Mouse (Mus musculus): ENCODE measurements at regions not wholly inside any gene's neighbourhood (a gene's known extent, or its start where the extent isn't known, plus 50 kb on each side); places are given as distances from the start of the nearest gene placed in this dataset.
A peak's percentile ranks its signal among the peaks of the same experiment; 100 is the strongest.

DNA sequence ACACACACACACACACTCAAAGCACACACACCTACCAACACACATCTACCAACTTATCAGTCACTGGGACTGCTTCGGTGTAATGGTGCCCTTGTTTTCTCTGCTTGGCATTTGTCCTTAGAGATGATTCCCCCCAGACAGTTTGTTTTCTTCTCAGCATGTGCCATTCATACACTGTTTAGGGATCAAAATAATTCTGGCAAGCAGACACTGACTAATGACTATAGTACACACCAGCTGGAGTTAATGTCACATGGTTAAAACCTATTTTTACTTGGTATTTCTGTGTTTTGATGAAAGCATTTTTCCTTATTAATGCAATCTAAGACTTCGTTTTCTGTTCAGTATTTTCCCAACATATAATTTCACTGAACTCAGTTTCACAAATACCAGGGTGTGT, 454.1 kb downstream of the Plod2 start:
- 81% methylated on average over 2 of the region's 2 CpGs for WGBS
- H3K4me3 ChIP-seq (ENCODE audit: low read depth, low read length), result no peak overlapping the region
- H3K36me3 ChIP-seq (ENCODE audit: control insufficient read depth, insufficient read depth, low read length), result no peaks in the 10 kb centered on the region
- H3K4me2 ChIP-seq (ENCODE audit: low read depth, low read length), result no peak overlapping the region
- H3K27me3 ChIP-seq (ENCODE audit: control insufficient read depth, insufficient read depth, low read length), result no peaks in the 10 kb centered on the region
- H3K9me3 ChIP-seq (ENCODE audit: control insufficient read depth, low read length), result no peaks in the 10 kb centered on the region
- no peak overlapping the region for H3K27ac ChIP-seq (ENCODE audit: low read depth, low read length)
- H3K4me1 ChIP-seq (ENCODE audit: control insufficient read depth, insufficient read depth, low read length), result no peaks in the 10 kb centered on the region
- H3K9ac ChIP-seq (replicated peaks; ENCODE audit: low read depth, low read length), result no peak overlapping the region
- no peak for ATAC-seq (ENCODE audit: low read depth)

- Histone ChIP-seq H3K9ac (replicated peaks; ENCODE audit: low read depth, low read length) (no peak overlapping the region), H3K27me3 (ENCODE audit: control insufficient read depth, insufficient read depth, low read length) (no peaks in the 10 kb centered on the region), H3K9me3 (ENCODE audit: control insufficient read depth, low read length) (no peaks in the 10 kb centered on the region), H3K36me3 (ENCODE audit: control insufficient read depth, insufficient read depth, low read length) (no peaks in the 10 kb centered on the region), H3K4me2 (ENCODE audit: low read depth, low read length) (no peak overlapping the region), H3K4me3 (ENCODE audit: low read depth, low read length) (no peak overlapping the region), H3K27ac (ENCODE audit: low read depth, low read length) (no peak overlapping the region), H3K4me1 (ENCODE audit: control insufficient read depth, insufficient read depth, low read length) (no peaks in the 10 kb centered on the region)
- WGBS, result 93% methylated on average over 3 of the region's 3 CpGs
- no peak for ATAC-seq (ENCODE audit: low read depth)
Measured at GRCm38 (mm10) chr9:93005182-93005953, 463.3 kb downstream of the Plod2 start.

GRCm38 (mm10) chr9:93008511-93009302, 466.7 kb downstream of the Plod2 start:
- no peak overlapping the region for H3K9ac ChIP-seq (replicated peaks; ENCODE audit: low read depth, low read length)
- 36% methylated on average over 4 of the region's 4 CpGs for WGBS
- H3K4me3 ChIP-seq (ENCODE audit: low read depth, low read length), result no peak overlapping the region
- no peaks in the 10 kb centered on the region for H3K4me1 ChIP-seq (ENCODE audit: control insufficient read depth, insufficient read depth, low read length)
- no peaks in the 10 kb centered on the region for H3K36me3 ChIP-seq (ENCODE audit: control insufficient read depth, insufficient read depth, low read length)
- H3K9me3 ChIP-seq (ENCODE audit: control insufficient read depth, low read length), result no peaks in the 10 kb centered on the region
- no peak overlapping the region for H3K27ac ChIP-seq (ENCODE audit: low read depth, low read length)
- H3K27me3 ChIP-seq (ENCODE audit: control insufficient read depth, insufficient read depth, low read length), result no peaks in the 10 kb centered on the region
- peak; percentile 44; the same call in 1 of the 2 replicates for ATAC-seq (ENCODE audit: low read depth)
- H3K4me2 ChIP-seq (ENCODE audit: low read depth, low read length), result no peak overlapping the region

GRCm38 (mm10) chr9:93044298-93044912, 502.4 kb downstream of the Plod2 start:
- Histone ChIP-seq H3K27me3 (ENCODE audit: control insufficient read depth, insufficient read depth, low read length) (no peaks in the 10 kb centered on the region), H3K36me3 (ENCODE audit: control insufficient read depth, insufficient read depth, low read length) (no peaks in the 10 kb centered on the region), H3K27ac (ENCODE audit: low read depth, low read length) (no peak overlapping the region), H3K9ac (replicated peaks; ENCODE audit: low read depth, low read length) (no peak overlapping the region), H3K4me3 (ENCODE audit: low read depth, low read length) (no peak overlapping the region), H3K4me1 (ENCODE audit: control insufficient read depth, insufficient read depth, low read length) (no peaks in the 10 kb centered on the region), H3K4me2 (ENCODE audit: low read depth, low read length) (no peak overlapping the region), H3K9me3 (ENCODE audit: control insufficient read depth, low read length) (no peaks in the 10 kb centered on the region)
- ATAC-seq (ENCODE audit: low read depth), result no peak
- WGBS, result 87% methylated on average over 10 of the region's 10 CpGs

- Histone ChIP-seq H3K4me1 (ENCODE audit: control insufficient read depth, insufficient read depth, low read length) (no peaks in the 10 kb centered on the region), H3K4me2 (ENCODE audit: low read depth, low read length) (no peak overlapping the region), H3K4me3 (ENCODE audit: low read depth, low read length) (no peak overlapping the region), H3K36me3 (ENCODE audit: control insufficient read depth, insufficient read depth, low read length) (no peaks in the 10 kb centered on the region), H3K27ac (ENCODE audit: low read depth, low read length) (no peak overlapping the region), H3K27me3 (ENCODE audit: control insufficient read depth, insufficient read depth, low read length) (no peaks in the 10 kb centered on the region), H3K9ac (replicated peaks; ENCODE audit: low read depth, low read length) (no peak overlapping the region), H3K9me3 (ENCODE audit: control insufficient read depth, low read length) (no peaks in the 10 kb centered on the region)
- WGBS, result 66% methylated on average over 3 of the region's 3 CpGs
- ATAC-seq (ENCODE audit: low read depth), result no peak
Measured at GRCm38 (mm10) chr9:93072140-93072539, 530.1 kb downstream of the Plod2 start.

GRCm38 (mm10) chr9:93083114-93083513, 541.1 kb downstream of the Plod2 start:
- Histone ChIP-seq H3K9ac (replicated peaks; ENCODE audit: low read depth, low read length) (no peak overlapping the region), H3K4me1 (ENCODE audit: control insufficient read depth, insufficient read depth, low read length) (no peaks in the 10 kb centered on the region), H3K9me3 (ENCODE audit: control insufficient read depth, low read length) (no peaks in the 10 kb centered on the region), H3K4me3 (ENCODE audit: low read depth, low read length) (no peak overlapping the region), H3K27ac (ENCODE audit: low read depth, low read length) (no peak overlapping the region), H3K36me3 (ENCODE audit: control insufficient read depth, insufficient read depth, low read length) (no peaks in the 10 kb centered on the region), H3K27me3 (ENCODE audit: control insufficient read depth, insufficient read depth, low read length) (no peaks in the 10 kb centered on the region), H3K4me2 (ENCODE audit: low read depth, low read length) (no peak overlapping the region)
- WGBS, result 75% methylated on average over 1 of the region's 1 CpGs
- no peak for ATAC-seq (ENCODE audit: low read depth)

- Histone ChIP-seq H3K27ac (ENCODE audit: low read depth, low read length) (no peak overlapping the region), H3K4me2 (ENCODE audit: low read depth, low read length) (no peak overlapping the region), H3K36me3 (ENCODE audit: control insufficient read depth, insufficient read depth, low read length) (no peaks in the 10 kb centered on the region), H3K4me3 (ENCODE audit: low read depth, low read length) (no peak overlapping the region), H3K27me3 (ENCODE audit: control insufficient read depth, insufficient read depth, low read length) (no peaks in the 10 kb centered on the region), H3K4me1 (ENCODE audit: control insufficient read depth, insufficient read depth, low read length) (no peaks in the 10 kb centered on the region), H3K9ac (replicated peaks; ENCODE audit: low read depth, low read length) (no peak overlapping the region), H3K9me3 (ENCODE audit: control insufficient read depth, low read length) (no peaks in the 10 kb centered on the region)
- ATAC-seq (ENCODE audit: low read depth), result no peak
- WGBS, result 76% methylated on average over 1 of the region's 1 CpGs
Measured at GRCm38 (mm10) chr9:93098008-93098581, 556.1 kb downstream of the Plod2 start.

GRCm38 (mm10) chr9:93130561-93130960, 588.5 kb downstream of the Plod2 start:
- H3K4me1 ChIP-seq (ENCODE audit: control insufficient read depth, insufficient read depth, low read length), result no peaks in the 10 kb centered on the region
- ATAC-seq (ENCODE audit: low read depth), result no peak
- no peaks in the 10 kb centered on the region for H3K36me3 ChIP-seq (ENCODE audit: control insufficient read depth, insufficient read depth, low read length)
- no peak overlapping the region for H3K27ac ChIP-seq (ENCODE audit: low read depth, low read length)
- no peaks in the 10 kb centered on the region for H3K27me3 ChIP-seq (ENCODE audit: control insufficient read depth, insufficient read depth, low read length)
- H3K4me2 ChIP-seq (ENCODE audit: low read depth, low read length), result no peak overlapping the region
- no peak overlapping the region for H3K9ac ChIP-seq (replicated peaks; ENCODE audit: low read depth, low read length)
- WGBS, result 63% methylated on average over 1 of the region's 1 CpGs
- H3K9me3 ChIP-seq (ENCODE audit: control insufficient read depth, low read length), result no peaks in the 10 kb centered on the region
- H3K4me3 ChIP-seq (ENCODE audit: low read depth, low read length), result no peak overlapping the region
